Mouse (Mus musculus) spleen, adult 2 months (tissue): Measurements from ENCODE around the gene Prss30. TPM values are rescaled to one million over a fixed set of nuclear protein-coding genes. Genes with fewer than 3 reads are reported as not detected.

Experiments used
- DNase-seq, 2 experiments: peaks; one replicate each; pipeline versions ENCODE4 v3.0.0 to v3.0.0-alpha.2; 2012 to 2021; ENCODE audit warnings: low spot score in 2 of 2, low read depth in 1 of 2
- H3K27ac ChIP-seq: fragments of 200-500 bp; 2 replicates; pipeline ENCODE4 v1.5.1; 2012; ENCODE audit warnings: low read length, inconsistent platforms; ENCODE audit not compliant: insufficient read depth
- H3K27me3 ChIP-seq: fragments of 200-500 bp; 2 replicates; pipeline ENCODE4 v1.6.1; 2012; ENCODE audit warnings: mild to moderate bottlenecking, moderate library complexity, low read length, inconsistent platforms; ENCODE audit not compliant: control insufficient read depth, insufficient read depth
- H3K36me3 ChIP-seq: fragments of 200-500 bp; 2 replicates; pipeline ENCODE4 v1.6.1; 2012; ENCODE audit warnings: mild to moderate bottlenecking, low read length, inconsistent platforms; ENCODE audit not compliant: control insufficient read depth, insufficient read depth
- H3K4me1 ChIP-seq: fragments of 200-500 bp; 2 replicates; pipeline ENCODE4 v1.6.1; 2011; ENCODE audit warnings: inconsistent platforms; ENCODE audit not compliant: control insufficient read depth, insufficient read depth, insufficient read length
- H3K4me3 ChIP-seq: fragments of 200-500 bp; 2 replicates; pipeline ENCODE4 v1.5.1; 2011; ENCODE audit warnings: mild to moderate bottlenecking, inconsistent platforms; ENCODE audit not compliant: insufficient read depth, insufficient read length; ENCODE audit errors: extremely low read depth
- CTCF ChIP-seq: fragments of 200-500 bp; IDR thresholded peaks from 2 replicates; pipeline ENCODE4 v1.5.1; 2011; ENCODE audit warnings: mild to moderate bottlenecking, inconsistent platforms; ENCODE audit not compliant: insufficient read depth, insufficient read length, insufficient replicate concordance; ENCODE audit errors: extremely low read depth
- POLR2A ChIP-seq: fragments of 200-500 bp; IDR thresholded peaks from 2 replicates; pipeline ENCODE4 v1.6.1; 2011; ENCODE audit warnings: low read depth, low read length, inconsistent platforms
- WGBS: fragments of 180-500 bp; shearing (Covaris S2); methylation state at CpG from one replicate; pipeline ENCODE4 v1.1.7; 2018; 5-methylcytosine and 5-hydroxymethylcytosine counted together
- polyA plus RNA-seq: library from polyadenylated mRNA; depleted of rRNA; stranded (reverse); fragments of >200 nt; gene quantifications from 2 replicates; pipeline ENCODE4 v1.2.3, GENCODE M21; 2012; rRNA removed

Prss30 gene
- 10.8 and 13.6 TPM in 2 replicates for polyA plus RNA-seq

DNA sequence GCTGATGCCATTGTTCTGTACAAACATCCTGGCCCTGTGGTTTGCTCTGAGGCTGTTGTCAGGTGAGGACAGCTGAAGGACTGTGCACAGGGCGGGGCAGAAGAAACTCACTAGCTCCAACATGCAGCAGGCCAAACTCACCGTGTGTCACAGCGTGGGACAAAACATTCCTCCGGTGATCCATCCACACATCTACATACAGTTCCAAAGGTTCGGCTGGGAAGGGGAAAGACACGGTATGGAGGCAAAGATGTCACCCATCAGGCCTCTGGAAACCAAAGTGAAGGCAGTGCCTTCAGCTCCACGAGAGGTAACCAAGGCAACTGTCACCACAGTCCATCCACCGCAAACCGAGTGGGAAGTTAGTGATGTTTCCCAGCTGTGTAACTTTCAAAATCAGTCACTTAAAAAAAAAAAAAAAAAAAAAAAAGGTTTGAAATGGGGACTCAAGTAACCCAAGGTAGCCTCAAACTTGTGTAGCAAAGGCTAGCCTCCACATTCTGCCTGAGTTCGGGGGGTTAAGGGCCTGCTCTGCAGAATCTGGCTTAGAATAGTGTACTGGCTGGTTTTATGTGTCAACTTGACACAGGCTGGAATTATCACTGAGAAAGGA is at the start of gene Prss30:
Gene Prss30 (minus strand): TSS at position 270 of the 613 bp plus-strand sequence.
- Histone ChIP-seq H3K27me3 (no peaks in the 10 kb centered on the region), H3K27ac (peak within 1 kb of the TSS; percentile 79), H3K4me3 (peak within 1 kb of the TSS; percentile 33; the same call in 1 of the 2 replicates), H3K36me3 (no peaks in the 10 kb centered on the region), H3K4me1 (no peaks in the 10 kb centered on the region)
- TF ChIP-seq CTCF (no peak), POLR2A (no peak)
- WGBS: 47% methylated on average over 10 of the region's 10 CpGs
- no peak for DNase-seq

DNA sequence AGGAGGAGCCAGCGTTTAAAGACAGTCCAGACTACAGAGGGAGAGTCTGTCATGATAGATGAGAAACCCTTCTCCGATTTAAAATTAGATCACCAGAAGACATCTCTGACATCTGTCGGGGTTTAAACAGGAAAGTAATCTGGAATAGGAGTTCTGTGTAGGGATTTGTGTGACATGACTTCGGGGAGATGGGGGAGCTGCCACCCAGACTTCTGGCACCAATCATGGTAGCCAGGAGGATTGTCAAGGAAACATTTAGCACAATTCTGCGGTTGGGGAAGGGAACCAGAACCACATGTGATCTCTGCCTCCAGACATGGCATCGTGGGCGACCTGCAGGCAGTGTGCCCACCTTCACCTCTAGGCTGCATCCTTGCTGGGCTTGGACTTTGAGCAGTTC is 49.1 kb upstream of the Prss30 start:
- WGBS: 86% methylated on average over 7 of the region's 7 CpGs
- Histone ChIP-seq H3K27me3 (no peaks in the 10 kb centered on the region), H3K36me3 (no peaks in the 10 kb centered on the region), H3K4me1 (no peaks in the 10 kb centered on the region), H3K27ac (no peak overlapping the region), H3K4me3 (no peak overlapping the region)
- no peak for DNase-seq
- TF ChIP-seq CTCF (no peak), POLR2A (no peak)

DNA sequence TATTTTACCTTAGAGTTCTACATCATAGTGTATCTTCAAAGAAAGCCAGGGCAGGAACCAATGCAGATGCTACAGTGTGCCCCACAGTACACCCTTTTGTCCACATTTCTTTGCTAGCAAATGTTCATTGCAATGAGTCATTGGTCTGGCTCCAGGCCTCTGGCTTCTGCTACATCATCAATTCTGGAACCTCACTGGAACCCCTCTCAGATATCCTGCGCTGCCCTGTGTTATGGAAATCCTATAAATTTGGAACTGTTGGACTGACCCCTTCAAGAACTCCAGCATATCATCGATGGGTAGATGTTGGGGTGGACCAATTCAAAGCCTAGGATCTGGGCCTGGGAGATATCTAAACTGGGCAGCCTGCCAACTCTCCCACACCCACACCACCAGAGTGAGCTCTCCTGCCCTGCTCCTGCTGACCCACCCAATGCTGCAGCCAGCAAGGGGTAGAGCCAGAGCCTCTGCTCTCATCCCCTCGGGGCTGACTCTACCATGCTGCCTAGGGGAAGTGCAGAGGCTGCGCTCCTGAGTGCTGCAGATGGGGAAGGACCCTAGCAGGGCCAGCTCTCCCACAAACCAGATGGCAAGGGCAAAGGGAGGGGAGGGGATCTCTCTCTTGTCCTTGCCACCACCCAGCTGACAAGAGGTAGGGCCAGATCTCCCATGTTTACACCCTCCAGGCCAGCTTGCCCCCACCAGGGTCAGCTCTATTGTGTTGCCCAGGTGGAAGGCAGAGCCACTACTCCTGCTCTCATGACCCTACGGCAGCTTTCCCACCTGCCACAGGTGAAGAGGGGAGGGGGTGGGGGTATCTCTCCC is 41.2 kb upstream of the Prss30 start:
- TF ChIP-seq CTCF: no peak
- no peak for TF ChIP-seq POLR2A
- Histone ChIP-seq H3K27ac (no peak overlapping the region), H3K36me3 (no peaks in the 10 kb centered on the region), H3K4me3 (no peak overlapping the region), H3K27me3 (no peaks in the 10 kb centered on the region), H3K4me1 (no peaks in the 10 kb centered on the region)
- no peak for DNase-seq
- WGBS: 67% methylated on average over 5 of the region's 5 CpGs

DNA sequence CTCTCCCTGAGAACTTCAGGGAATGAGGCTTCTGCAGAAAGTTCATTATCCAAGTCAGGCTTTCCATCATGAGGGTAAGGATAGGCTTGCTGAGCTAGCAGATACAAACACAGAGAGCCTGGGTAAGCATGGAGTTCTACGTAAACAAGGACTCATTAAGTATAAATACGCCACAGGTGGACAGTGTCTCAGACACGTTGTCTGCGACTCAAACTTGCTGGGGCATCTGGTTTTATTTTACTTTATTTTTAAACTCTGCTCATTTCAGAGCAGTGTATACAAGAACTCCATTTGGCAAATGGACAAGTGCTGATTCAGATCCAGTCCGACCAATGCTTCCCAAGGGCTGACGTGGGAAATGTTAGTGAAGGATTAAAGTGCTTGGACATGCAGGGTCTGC is 40.3 kb upstream of the Prss30 start:
- no peak for TF ChIP-seq CTCF
- no peak for TF ChIP-seq POLR2A
- Histone ChIP-seq H3K4me3 (no peak overlapping the region), H3K27me3 (no peaks in the 10 kb centered on the region), H3K36me3 (no peaks in the 10 kb centered on the region), H3K4me1 (no peaks in the 10 kb centered on the region), H3K27ac (no peak overlapping the region)
- WGBS: 87% methylated on average over 6 of the region's 6 CpGs
- no peak for DNase-seq

DNA sequence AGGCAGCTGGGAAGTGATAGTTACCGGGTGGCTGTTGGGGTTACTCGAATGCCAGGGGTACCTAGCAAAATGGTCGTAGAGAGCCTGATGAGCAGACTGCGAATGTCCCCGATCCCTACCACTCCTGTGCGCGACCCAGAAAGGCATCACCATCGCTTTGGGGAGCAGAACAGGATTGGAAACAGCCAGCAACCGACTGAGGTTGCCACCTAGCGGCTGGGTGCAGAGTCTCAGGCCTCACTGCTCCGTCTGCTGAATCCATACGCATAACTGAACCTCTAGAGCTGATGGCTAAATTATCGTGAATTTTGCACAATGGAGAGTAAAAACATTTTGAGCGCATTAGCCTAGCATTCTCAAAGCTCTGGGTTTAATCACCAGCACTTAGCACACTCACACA is 35.4 kb upstream of the Prss30 start:
- H3K4me3 ChIP-seq: no peak overlapping the region
- TF ChIP-seq CTCF (peak; percentile 37; the same call in 1 of the 2 replicates), POLR2A (no peak)

DNA sequence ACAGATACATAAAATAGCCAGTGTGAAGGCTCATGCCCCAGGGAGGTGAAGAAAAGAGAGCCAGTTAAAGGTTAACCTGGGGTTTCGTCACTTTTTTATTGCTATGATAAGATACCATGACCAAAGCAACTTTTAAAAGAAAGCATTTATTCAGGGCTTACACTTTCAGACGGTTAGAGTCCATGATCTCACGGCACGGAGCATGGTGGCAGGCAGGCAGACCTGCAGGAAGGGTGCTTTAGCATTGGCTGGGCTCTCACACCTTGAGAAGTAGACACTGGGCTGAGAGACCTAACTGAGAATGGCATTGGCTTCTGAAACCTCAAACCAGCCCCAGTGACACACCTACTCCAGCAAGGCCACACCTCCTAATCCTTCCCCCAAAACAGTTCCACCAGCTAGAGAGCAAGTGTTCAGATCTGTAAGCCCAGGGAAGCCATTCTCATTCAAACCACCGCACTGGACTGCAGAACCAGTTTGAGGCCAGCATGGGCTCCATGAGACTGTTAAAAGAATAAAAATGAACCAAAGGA is 34.1 kb upstream of the Prss30 start:
- no peaks in the 10 kb centered on the region for H3K36me3 ChIP-seq
- no peaks in the 10 kb centered on the region for H3K4me1 ChIP-seq
- 89% methylated on average over 5 of the region's 5 CpGs for WGBS
- no peak overlapping the region for H3K27ac ChIP-seq
- no peak for DNase-seq
- TF ChIP-seq CTCF: no peak
- no peak for TF ChIP-seq POLR2A
- no peaks in the 10 kb centered on the region for H3K27me3 ChIP-seq
- H3K4me3 ChIP-seq: no peak overlapping the region

More for the DNA sequence above, 35.4 kb upstream of the Prss30 start:
- Histone ChIP-seq H3K4me1 (no peaks in the 10 kb centered on the region), H3K36me3 (no peaks in the 10 kb centered on the region), H3K27me3 (no peaks in the 10 kb centered on the region), H3K27ac (no peak overlapping the region)
- WGBS: 49% methylated on average over 14 of the region's 14 CpGs
- no peak for DNase-seq
